Mouse (Mus musculus): ENCODE data around the gene 2410002F23Rik. TPM values are rescaled to one million over a fixed set of nuclear protein-coding genes. Genes with fewer than 3 reads are reported as not detected.
"Not testable (repeated sequence)": the region's sequence is repeated elsewhere in the genome, so short reads cannot be mapped to it uniquely, and the experiment has no call there.

Gene 2410002F23Rik
- polyA plus RNA-seq (2015; fragmentation: Nextera tagmentation; extraction: Ambion mirVana) = 131 and 139 TPM in 2 replicates

DNA sequence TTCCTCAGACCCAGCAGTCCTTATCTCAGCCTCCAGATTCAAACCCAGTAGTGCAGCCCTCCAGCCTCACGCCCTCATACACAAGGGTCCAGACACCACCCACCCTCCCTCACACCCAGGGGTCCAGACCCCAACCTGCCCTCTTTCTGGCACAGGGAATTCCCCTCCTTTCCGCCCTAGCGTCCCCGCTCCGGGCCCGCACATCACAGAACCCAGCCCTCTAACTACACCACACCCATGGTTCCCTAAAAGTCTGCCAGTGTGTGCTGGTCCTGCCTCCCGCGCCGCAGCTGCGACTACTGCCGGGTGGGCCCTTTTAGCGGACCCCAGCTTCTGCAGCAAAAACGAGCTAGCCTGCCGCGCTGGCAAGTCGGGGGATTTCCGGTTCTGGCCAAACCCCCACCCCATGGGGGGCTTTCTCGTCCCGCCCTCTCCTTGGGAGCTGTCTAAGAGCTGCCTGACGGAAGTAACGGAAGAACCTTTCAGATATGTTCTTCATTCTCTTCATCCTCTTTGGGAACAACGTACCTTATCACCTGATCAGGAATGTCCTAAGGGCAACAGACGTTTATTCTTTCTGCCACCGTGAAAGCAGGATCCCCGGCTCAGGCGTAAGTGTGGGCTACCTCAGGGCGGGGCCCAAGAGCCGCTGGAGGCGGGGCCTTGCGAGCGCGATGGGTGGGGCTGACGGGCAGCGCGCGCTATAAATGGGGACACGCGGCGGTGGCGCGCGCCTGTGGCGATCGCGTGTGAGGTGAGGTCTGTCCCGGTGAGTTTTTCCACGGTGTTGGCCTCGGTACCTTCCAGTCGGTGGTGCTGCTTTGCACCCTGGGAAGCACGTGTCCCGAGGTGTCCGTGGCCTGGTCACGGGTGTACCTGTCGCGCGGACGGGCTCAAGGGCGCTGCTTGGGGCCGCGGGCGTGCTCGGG lies at the start of gene 2410002F23Rik, which contains the start of gene 1700028J19Rik:
TSS of gene 2410002F23Rik (plus strand) at position 668 of the 929 bp plus-strand sequence.
TSS of gene 1700028J19Rik (minus strand) at position 641 of the 929 bp plus-strand sequence.
- Histone ChIP-seq H3K27me3 (ENCODE audit: control insufficient read depth, insufficient read depth, low read length) (no peaks in the 10 kb centered on the region), H3K9ac (ENCODE audit: low read length) (peak within 1 kb of the TSS; percentile 91), H3K36me3 (ENCODE audit: control insufficient read depth, insufficient read depth, low read length) (peaks cover 4% of the 10 kb centered on the region; the same call in 1 of the 2 replicates), H3K4me3 (replicated peaks; ENCODE audit: low read length) (peak within 1 kb of the TSS; percentile 96), H3K27ac (ENCODE audit: low read length) (peak within 1 kb of the TSS; percentile 90), H3K4me2 (ENCODE audit: low read depth, low read length) (peak within 1 kb of the TSS; percentile 81), H3K4me1 (ENCODE audit: control insufficient read depth, insufficient read depth, low read length) (peaks cover 11% of the 10 kb centered on the region), H3K9me3 (replicated peaks; ENCODE audit: control insufficient read depth, low read length) (no peaks in the 10 kb centered on the region)
- peak; percentile 89 for ATAC-seq (ENCODE audit: insufficient read depth, low FRiP score)
- WGBS = under 1% methylated on average over 62 of the region's 62 CpGs

DNA sequence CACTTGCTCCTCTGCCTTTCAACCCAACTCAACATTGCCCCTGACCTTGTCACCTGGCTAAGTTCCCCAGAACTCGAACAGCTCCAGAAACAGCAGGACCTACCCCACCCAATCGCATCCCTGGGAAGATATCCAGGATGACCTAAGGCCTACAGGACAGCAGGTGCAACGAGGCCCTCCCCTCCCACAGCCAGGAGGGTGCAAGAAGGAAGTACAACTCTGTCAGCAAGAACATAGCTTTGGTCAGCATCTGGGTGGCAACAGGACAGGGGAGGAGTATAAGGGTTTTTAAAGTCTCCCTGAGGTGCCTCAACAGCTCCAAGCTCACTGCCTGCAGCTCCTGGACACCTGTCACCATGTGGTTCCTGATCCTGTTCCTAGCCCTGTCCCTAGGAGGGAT lies 48.6 kb upstream of the 2410002F23Rik start, which contains the start of gene Klk1b3:
TSS of gene Klk1b3 (plus strand) at position 301 of the 400 bp plus-strand sequence.
- Histone ChIP-seq H3K4me1 (ENCODE audit: control insufficient read depth, insufficient read depth, low read length) (no peaks in the 10 kb centered on the region), H3K27ac (ENCODE audit: low read length) (no peak within 1 kb of the TSS), H3K36me3 (ENCODE audit: control insufficient read depth, insufficient read depth, low read length) (no peaks in the 10 kb centered on the region), H3K9me3 (replicated peaks; ENCODE audit: control insufficient read depth, low read length) (no peaks in the 10 kb centered on the region), H3K27me3 (ENCODE audit: control insufficient read depth, insufficient read depth, low read length) (no peaks in the 10 kb centered on the region), H3K4me2 (ENCODE audit: low read depth, low read length) (no peak within 1 kb of the TSS), H3K9ac (ENCODE audit: low read length) (no peak within 1 kb of the TSS), H3K4me3 (replicated peaks; ENCODE audit: low read length) (no peak within 1 kb of the TSS)
- WGBS = 63% methylated on average over 3 of the region's 3 CpGs
- ATAC-seq (ENCODE audit: insufficient read depth, low FRiP score) = no peak

DNA sequence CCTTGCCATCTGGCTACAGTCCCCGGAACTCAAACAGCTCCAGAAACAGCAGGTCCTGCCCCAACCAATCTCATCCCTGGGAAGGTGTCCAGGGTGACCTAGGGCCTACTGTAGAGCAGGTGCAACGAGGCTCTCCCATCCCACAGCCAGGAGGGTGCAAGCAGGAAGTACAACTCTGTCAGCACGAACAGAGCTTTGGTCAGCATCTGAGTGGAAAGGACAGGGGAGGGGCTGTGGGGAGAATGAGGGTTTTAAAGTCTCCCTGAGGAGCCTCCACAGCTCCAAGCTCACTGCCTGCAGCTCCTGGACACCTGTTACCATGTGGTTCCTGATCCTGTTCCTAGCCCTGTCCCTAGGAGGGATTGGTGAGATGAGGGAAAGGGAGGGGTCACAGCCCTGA lies 39.4 kb upstream of the 2410002F23Rik start, which contains the start of gene Klk1b4:
TSS of gene Klk1b4 (plus strand) at position 301 of the 400 bp plus-strand sequence.
- not testable (repeated sequence) for H3K4me3 ChIP-seq (replicated peaks; ENCODE audit: low read length); H3K27me3 ChIP-seq (ENCODE audit: control insufficient read depth, insufficient read depth, low read length); H3K27ac ChIP-seq (ENCODE audit: low read length); ATAC-seq (ENCODE audit: insufficient read depth, low FRiP score); H3K9ac ChIP-seq (ENCODE audit: low read length); H3K36me3 ChIP-seq (ENCODE audit: control insufficient read depth, insufficient read depth, low read length); H3K9me3 ChIP-seq (replicated peaks; ENCODE audit: control insufficient read depth, low read length); H3K4me2 ChIP-seq (ENCODE audit: low read depth, low read length); H3K4me1 ChIP-seq (ENCODE audit: control insufficient read depth, insufficient read depth, low read length)
- WGBS = 41% methylated on average over 3 of the region's 3 CpGs

DNA sequence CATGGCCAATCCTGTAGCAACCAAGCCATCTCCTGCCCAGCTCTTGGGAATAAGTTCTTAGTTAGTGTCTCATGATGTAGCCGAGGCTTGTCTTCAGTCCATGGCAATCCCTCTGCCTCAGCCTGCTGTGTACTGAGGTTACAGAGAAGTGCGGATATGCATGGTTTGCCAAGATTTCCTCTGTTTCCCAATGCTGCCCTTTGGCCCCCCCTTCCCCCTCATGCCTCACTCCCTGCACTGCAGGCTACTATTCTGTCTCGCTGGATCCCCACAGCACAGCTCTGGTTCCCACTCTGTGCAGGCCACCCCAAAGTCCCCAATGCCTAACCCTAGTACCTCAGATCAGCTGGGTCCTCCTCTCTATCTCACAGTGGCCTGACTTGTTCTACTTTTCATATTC lies 38.2 kb upstream of the 2410002F23Rik start:
- Histone ChIP-seq H3K4me2 (ENCODE audit: low read depth, low read length) (no peak overlapping the region), H3K36me3 (ENCODE audit: control insufficient read depth, insufficient read depth, low read length) (no peaks in the 10 kb centered on the region), H3K4me1 (ENCODE audit: control insufficient read depth, insufficient read depth, low read length) (no peaks in the 10 kb centered on the region), H3K4me3 (replicated peaks; ENCODE audit: low read length) (no peak overlapping the region), H3K27ac (ENCODE audit: low read length) (no peak overlapping the region), H3K27me3 (ENCODE audit: control insufficient read depth, insufficient read depth, low read length) (no peaks in the 10 kb centered on the region), H3K9ac (ENCODE audit: low read length) (no peak overlapping the region), H3K9me3 (replicated peaks; ENCODE audit: control insufficient read depth, low read length) (no peaks in the 10 kb centered on the region)
- WGBS = 78% methylated on average over 3 of the region's 3 CpGs
- no peak for ATAC-seq (ENCODE audit: insufficient read depth, low FRiP score)

DNA sequence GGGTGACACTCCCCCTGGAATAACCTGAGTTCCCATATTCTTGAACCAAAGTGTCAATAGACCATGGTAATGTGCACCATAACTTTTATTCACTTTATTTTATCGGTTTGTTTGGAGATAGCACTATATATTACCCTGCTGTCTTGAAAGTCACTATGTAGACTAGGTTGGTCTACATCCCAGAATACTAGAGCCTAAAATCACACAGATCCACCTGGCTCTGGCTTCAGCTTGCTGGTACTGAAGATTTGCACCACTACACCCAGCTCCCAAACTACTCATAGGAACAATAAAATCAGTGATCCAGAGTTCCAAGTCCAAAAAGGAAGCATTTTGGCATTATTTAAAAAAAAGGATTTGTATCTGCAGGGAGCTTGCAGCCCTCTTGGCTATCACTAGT lies 30.9 kb upstream of the 2410002F23Rik start, which contains the start of gene Klk1b5:
TSS of gene Klk1b5 (plus strand) at position 301 of the 400 bp plus-strand sequence.
- H3K9me3 ChIP-seq (replicated peaks; ENCODE audit: control insufficient read depth, low read length) = no peaks in the 10 kb centered on the region
- H3K4me3 ChIP-seq (replicated peaks; ENCODE audit: low read length) = no peak within 1 kb of the TSS
- H3K27ac ChIP-seq (ENCODE audit: low read length) = no peak within 1 kb of the TSS
- H3K4me2 ChIP-seq (ENCODE audit: low read depth, low read length) = no peak within 1 kb of the TSS
- H3K9ac ChIP-seq (ENCODE audit: low read length) = no peak within 1 kb of the TSS
- no peaks in the 10 kb centered on the region for H3K4me1 ChIP-seq (ENCODE audit: control insufficient read depth, insufficient read depth, low read length)
- no peak for ATAC-seq (ENCODE audit: insufficient read depth, low FRiP score)
- H3K36me3 ChIP-seq (ENCODE audit: control insufficient read depth, insufficient read depth, low read length) = no peaks in the 10 kb centered on the region
- WGBS = 83% methylated on average over 1 of the region's 1 CpGs
- H3K27me3 ChIP-seq (ENCODE audit: control insufficient read depth, insufficient read depth, low read length) = no peaks in the 10 kb centered on the region

DNA sequence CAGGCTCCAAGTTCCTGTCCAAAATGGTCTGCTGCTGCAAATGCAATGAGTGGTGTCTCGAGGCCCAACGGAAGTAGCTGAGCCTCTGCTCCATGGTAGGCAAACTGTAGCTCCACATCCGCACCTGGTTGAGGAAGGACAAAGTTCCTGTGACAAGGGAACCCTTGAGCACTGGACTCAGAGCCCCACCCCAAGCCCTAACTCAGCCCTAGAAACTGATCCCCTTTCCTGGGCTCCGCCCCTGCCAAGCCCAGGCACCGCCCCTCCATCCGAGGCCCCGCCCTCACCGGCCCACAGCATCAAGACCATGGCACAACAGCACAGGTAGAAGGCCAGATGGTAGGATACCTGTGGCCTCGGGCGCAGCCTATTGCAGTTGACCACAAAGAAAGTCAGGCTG lies 24.9 kb upstream of the 2410002F23Rik start:
- H3K4me1 ChIP-seq (ENCODE audit: control insufficient read depth, insufficient read depth, low read length); H3K27me3 ChIP-seq (ENCODE audit: control insufficient read depth, insufficient read depth, low read length); H3K4me2 ChIP-seq (ENCODE audit: low read depth, low read length); H3K4me3 ChIP-seq (replicated peaks; ENCODE audit: low read length); H3K9me3 ChIP-seq (replicated peaks; ENCODE audit: control insufficient read depth, low read length); H3K9ac ChIP-seq (ENCODE audit: low read length); H3K27ac ChIP-seq (ENCODE audit: low read length); H3K36me3 ChIP-seq (ENCODE audit: control insufficient read depth, insufficient read depth, low read length): not testable (repeated sequence)
- peak; percentile 51; the same call in 1 of the 2 replicates for ATAC-seq (ENCODE audit: insufficient read depth, low FRiP score)
- 66% methylated on average over 8 of the region's 10 CpGs for WGBS

DNA sequence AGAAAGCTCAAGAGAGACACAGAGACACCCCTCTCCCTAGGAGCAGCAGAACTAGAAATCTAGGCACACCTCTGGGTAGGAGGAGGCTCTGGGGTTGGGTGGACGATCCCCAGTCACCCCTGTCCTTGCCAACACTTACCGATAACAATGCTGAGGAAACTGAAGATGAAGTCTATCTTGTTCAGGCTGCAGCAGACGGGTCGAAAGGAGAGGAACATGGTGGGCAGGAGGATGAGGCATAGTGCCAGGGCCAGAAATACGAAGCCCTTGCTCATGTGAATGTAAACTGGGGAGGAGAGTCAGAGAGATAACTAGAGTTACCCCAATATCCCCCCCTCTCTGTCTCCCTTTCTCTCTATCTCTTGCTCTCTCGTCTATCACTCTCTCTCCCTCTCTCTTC lies 24.2 kb upstream of the 2410002F23Rik start:
- H3K36me3 ChIP-seq (ENCODE audit: control insufficient read depth, insufficient read depth, low read length); ATAC-seq (ENCODE audit: insufficient read depth, low FRiP score); H3K27ac ChIP-seq (ENCODE audit: low read length); H3K27me3 ChIP-seq (ENCODE audit: control insufficient read depth, insufficient read depth, low read length); H3K4me1 ChIP-seq (ENCODE audit: control insufficient read depth, insufficient read depth, low read length); H3K9me3 ChIP-seq (replicated peaks; ENCODE audit: control insufficient read depth, low read length); H3K4me2 ChIP-seq (ENCODE audit: low read depth, low read length); H3K9ac ChIP-seq (ENCODE audit: low read length); H3K4me3 ChIP-seq (replicated peaks; ENCODE audit: low read length): not testable (repeated sequence)
- 70% methylated on average over 6 of the region's 6 CpGs for WGBS

DNA sequence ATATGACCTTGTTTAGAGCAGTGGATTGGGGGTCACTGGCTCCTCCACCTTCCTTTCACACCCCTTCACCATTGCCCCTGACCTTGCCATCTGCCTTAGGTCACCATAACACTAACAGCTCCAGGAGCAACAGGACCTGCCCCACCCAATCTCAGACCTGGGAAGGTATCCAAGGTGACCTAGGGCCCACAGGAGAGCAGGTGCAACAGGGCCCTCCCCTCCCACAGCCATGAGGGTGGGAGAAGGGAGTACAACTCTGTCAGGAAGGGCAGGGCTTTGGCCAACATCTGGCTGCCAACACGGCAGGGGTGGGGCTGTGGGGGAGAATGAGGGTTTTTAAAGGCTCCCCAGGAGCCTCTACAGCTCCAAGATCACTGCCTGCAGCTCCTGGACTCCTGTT lies 21.4 kb upstream of the 2410002F23Rik start, which contains the start of gene Klk1:
TSS of gene Klk1 (plus strand) at position 285 of the 400 bp plus-strand sequence.
- no peak within 1 kb of the TSS for H3K4me3 ChIP-seq (replicated peaks; ENCODE audit: low read length)
- no peaks in the 10 kb centered on the region for H3K9me3 ChIP-seq (replicated peaks; ENCODE audit: control insufficient read depth, low read length)
- no peaks in the 10 kb centered on the region for H3K4me1 ChIP-seq (ENCODE audit: control insufficient read depth, insufficient read depth, low read length)
- WGBS = 29% methylated on average over 1 of the region's 1 CpGs
- no peak within 1 kb of the TSS for H3K9ac ChIP-seq (ENCODE audit: low read length)
- no peaks in the 10 kb centered on the region for H3K27me3 ChIP-seq (ENCODE audit: control insufficient read depth, insufficient read depth, low read length)
- no peak within 1 kb of the TSS for H3K27ac ChIP-seq (ENCODE audit: low read length)
- no peak within 1 kb of the TSS for H3K4me2 ChIP-seq (ENCODE audit: low read depth, low read length)
- no peaks in the 10 kb centered on the region for H3K36me3 ChIP-seq (ENCODE audit: control insufficient read depth, insufficient read depth, low read length)
- peak; percentile 43; the same call in 1 of the 2 replicates for ATAC-seq (ENCODE audit: insufficient read depth, low FRiP score)

- no peak within 1 kb of the TSS for H3K9ac ChIP-seq (ENCODE audit: low read length)
- H3K27ac ChIP-seq (ENCODE audit: low read length) = no peak within 1 kb of the TSS
- no peak within 1 kb of the TSS for H3K4me2 ChIP-seq (ENCODE audit: low read depth, low read length)
- 74% methylated on average over 3 of the region's 3 CpGs for WGBS
- H3K4me1 ChIP-seq (ENCODE audit: control insufficient read depth, insufficient read depth, low read length) = no peaks in the 10 kb centered on the region
- H3K9me3 ChIP-seq (replicated peaks; ENCODE audit: control insufficient read depth, low read length) = no peaks in the 10 kb centered on the region
- H3K27me3 ChIP-seq (ENCODE audit: control insufficient read depth, insufficient read depth, low read length) = no peaks in the 10 kb centered on the region
- no peaks in the 10 kb centered on the region for H3K36me3 ChIP-seq (ENCODE audit: control insufficient read depth, insufficient read depth, low read length)
- no peak within 1 kb of the TSS for H3K4me3 ChIP-seq (replicated peaks; ENCODE audit: low read length)
- ATAC-seq (ENCODE audit: insufficient read depth, low FRiP score) = no peak
Measured at GRCm38 (mm10) chr7:44235909-44236308, 10.6 kb upstream of the 2410002F23Rik start, which contains the start of gene Gm36864. Gene Gm36864, plus strand, starts transcription at chr7:44236177.
